Mouse (Mus musculus) liver, embryonic 15.5 days (tissue): ENCODE results near the gene Arhgef2. TPM values are rescaled to one million over a fixed set of nuclear protein-coding genes. Genes with fewer than 3 reads are reported as not detected.
A peak's percentile ranks its signal among the peaks of the same experiment; 100 is the strongest.

Experiments used
- ATAC-seq: fragments of 200-750 bp; cut with Nextera tagmentation; 2 replicates; pipeline ENCODE4 v1.8.0; 2017; ENCODE audit warnings: moderate number of reproducible peaks, mild to moderate bottlenecking, moderate library complexity; ENCODE audit not compliant: insufficient read depth
- H3K27ac ChIP-seq: fragments of 300-500 bp; sonication (generic); replicated peaks from 2 replicates; pipeline ENCODE4 v1.5.1; 2015; ENCODE audit warnings: mild to moderate bottlenecking, inconsistent platforms
- H3K27me3 ChIP-seq: fragments of 300-500 bp; sonication (generic); 2 replicates; pipeline ENCODE4 v1.6.1; 2015; ENCODE audit warnings: mild to moderate bottlenecking, inconsistent platforms
- H3K36me3 ChIP-seq: fragments of 300-500 bp; sonication (generic); replicated peaks from 2 replicates; pipeline ENCODE4 v1.6.1; 2015; ENCODE audit warnings: moderate library complexity, mild to moderate bottlenecking, inconsistent platforms
- H3K4me1 ChIP-seq: fragments of 300-500 bp; sonication (generic); replicated peaks from 2 replicates; pipeline ENCODE4 v1.6.1; 2015; ENCODE audit warnings: inconsistent platforms
- H3K4me2 ChIP-seq: fragments of 300-500 bp; sonication (generic); 2 replicates; pipeline ENCODE4 v1.6.1; 2015; ENCODE audit warnings: moderate library complexity, mild to moderate bottlenecking, inconsistent platforms
- H3K4me3 ChIP-seq: fragments of 300-500 bp; sonication (generic); replicated peaks from 2 replicates; pipeline ENCODE4 v1.5.1; 2015; ENCODE audit warnings: mild to moderate bottlenecking, inconsistent platforms
- H3K9ac ChIP-seq: fragments of 300-500 bp; sonication (generic); 2 replicates; pipeline ENCODE4 v1.6.1; 2015; ENCODE audit warnings: moderate library complexity, mild to moderate bottlenecking, inconsistent platforms
- H3K9me3 ChIP-seq: fragments of 300-500 bp; sonication (generic); replicated peaks from 2 replicates; pipeline ENCODE4 v1.6.1; 2016; ENCODE audit warnings: inconsistent platforms
- WGBS: fragments of 180-500 bp; shearing (Covaris S2); methylation state at CpG from one replicate; pipeline ENCODE4 v1.1.7; 2015; ENCODE audit warnings: mixed read lengths; ENCODE audit not compliant: insufficient replicate concordance; 5-methylcytosine and 5-hydroxymethylcytosine counted together
- polyA plus RNA-seq: library from polyadenylated mRNA; unstranded; fragments of >200 nt; fragmentation: Nextera tagmentation; extraction: Ambion mirVana; gene quantifications from 2 replicates; pipeline ENCODE4 v1.2.1, GENCODE M21; 2015

Arhgef2 gene
- polyA plus RNA-seq, 1 experiment from 2014 or later, result 14.4 TPM

GRCm38 (mm10) chr3:88609066-88609465 is 3.3 kb downstream of the Arhgef2 start:
- no peaks in the 10 kb centered on the region for H3K9me3 ChIP-seq
- no peak for ATAC-seq
- no peak overlapping the region for H3K27ac ChIP-seq
- no peak overlapping the region for H3K4me2 ChIP-seq
- peaks cover 21% of the 10 kb centered on the region for H3K4me1 ChIP-seq
- no peak overlapping the region for H3K4me3 ChIP-seq
- WGBS, result 60% methylated on average over 4 of the region's 4 CpGs
- no peak overlapping the region; the same call in 1 of the 2 replicates for H3K9ac ChIP-seq
- no peaks in the 10 kb centered on the region; the same call in 1 of the 2 replicates for H3K27me3 ChIP-seq
- H3K36me3 ChIP-seq, result no peaks in the 10 kb centered on the region

DNA sequence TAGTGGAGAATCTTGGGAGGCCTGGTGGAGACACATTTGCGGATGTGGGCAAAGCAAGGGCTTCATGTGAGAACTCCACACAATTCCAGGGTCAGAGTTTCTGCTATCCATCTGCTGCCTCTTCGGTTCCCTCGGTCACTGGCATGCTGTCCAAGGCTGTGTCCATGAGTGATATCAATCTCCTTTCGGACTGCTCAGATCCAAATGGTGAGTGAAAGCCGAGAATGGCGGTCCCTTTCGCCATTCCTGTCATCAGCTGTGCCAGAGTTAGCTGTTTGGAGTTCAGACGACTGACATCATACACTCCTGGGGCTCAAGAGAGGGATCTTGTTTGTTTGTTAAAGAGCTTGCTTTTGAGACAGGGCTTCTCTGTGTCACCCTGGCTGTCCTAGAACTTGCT is 8.7 kb downstream of the Arhgef2 start:
- Histone ChIP-seq H3K4me3 (no peak overlapping the region), H3K27me3 (no peaks in the 10 kb centered on the region; the same call in 1 of the 2 replicates), H3K27ac (no peak overlapping the region), H3K4me1 (peaks cover 33% of the 10 kb centered on the region), H3K36me3 (no peaks in the 10 kb centered on the region), H3K9me3 (no peaks in the 10 kb centered on the region), H3K4me2 (no peak overlapping the region), H3K9ac (no peak overlapping the region)
- WGBS, result 71% methylated on average over 8 of the region's 8 CpGs
- ATAC-seq, result no peak

- 58% methylated on average over 5 of the region's 5 CpGs for WGBS
- Histone ChIP-seq H3K4me3 (no peak overlapping the region), H3K9me3 (no peaks in the 10 kb centered on the region), H3K27ac (no peak overlapping the region), H3K27me3 (no peaks in the 10 kb centered on the region; the same call in 1 of the 2 replicates), H3K4me1 (peaks cover 40% of the 10 kb centered on the region), H3K4me2 (no peak overlapping the region), H3K9ac (no peak overlapping the region), H3K36me3 (no peaks in the 10 kb centered on the region)
- ATAC-seq, result no peak
These were observed 9.4 kb downstream of the Arhgef2 start for GRCm38 (mm10) chr3:88615117-88615516.

DNA sequence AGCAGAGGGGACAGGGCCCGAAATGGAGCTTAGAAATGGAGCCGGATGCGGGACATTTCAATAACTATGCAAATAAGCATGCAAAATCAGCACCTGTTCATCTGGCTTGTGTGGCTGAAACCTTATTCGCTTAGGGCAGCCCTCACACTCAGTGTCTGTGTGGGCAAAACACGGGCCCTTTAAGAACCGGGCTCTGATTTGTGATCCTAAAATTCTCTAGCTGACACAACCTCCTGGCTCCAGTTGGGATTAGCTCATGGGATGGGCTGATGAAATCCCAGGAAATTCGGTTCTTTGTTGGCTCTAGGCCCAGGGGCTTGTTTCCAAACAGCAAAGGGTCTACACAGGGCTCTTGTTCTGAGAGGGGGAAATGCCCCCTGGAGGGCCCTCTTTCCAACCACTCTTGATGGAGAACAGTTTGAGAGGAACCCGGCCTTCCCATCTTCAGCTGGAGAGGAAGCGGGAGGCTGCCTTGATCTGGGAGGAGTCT is 10.2 kb downstream of the Arhgef2 start:
- Histone ChIP-seq H3K9me3 (no peaks in the 10 kb centered on the region), H3K4me1 (peaks cover 48% of the 10 kb centered on the region), H3K36me3 (no peaks in the 10 kb centered on the region), H3K4me3 (no peak overlapping the region), H3K27ac (no peak overlapping the region), H3K4me2 (no peak overlapping the region), H3K27me3 (peaks cover 7% of the 10 kb centered on the region; the same call in 1 of the 2 replicates), H3K9ac (no peak overlapping the region)
- ATAC-seq, result no peak
- WGBS, result 59% methylated on average over 9 of the region's 9 CpGs

DNA sequence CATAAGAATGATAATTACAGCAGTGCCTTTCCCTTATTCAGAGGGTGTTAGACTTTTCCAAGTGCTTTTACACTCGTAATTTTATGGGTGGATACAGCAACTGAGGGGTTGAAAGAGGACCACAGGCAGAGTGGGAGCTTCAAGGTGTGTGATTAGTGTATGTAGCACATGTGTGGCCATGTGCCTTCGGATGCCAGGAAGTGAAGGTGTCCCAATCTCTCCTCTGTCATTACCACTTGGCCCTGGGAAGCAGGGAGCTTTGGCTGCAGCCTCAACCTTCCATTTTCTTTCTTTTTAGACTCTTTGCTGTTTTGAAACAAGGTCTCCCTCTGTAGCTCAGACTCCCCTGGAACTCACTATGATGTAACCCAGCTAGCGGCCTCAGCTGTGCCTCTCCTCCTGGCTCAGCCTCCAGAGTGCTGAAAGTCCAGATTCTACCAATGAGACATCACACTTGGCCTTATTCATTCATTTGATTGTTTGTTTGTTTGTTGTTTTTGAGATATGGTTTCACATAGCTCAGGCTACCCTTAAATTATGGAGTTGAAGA is 11.3 kb downstream of the Arhgef2 start:
- no peak overlapping the region for H3K27ac ChIP-seq
- H3K9me3 ChIP-seq, result no peaks in the 10 kb centered on the region
- H3K4me2 ChIP-seq, result no peak overlapping the region
- H3K9ac ChIP-seq, result no peak overlapping the region
- WGBS, result 60% methylated on average over 3 of the region's 3 CpGs
- H3K36me3 ChIP-seq, result no peaks in the 10 kb centered on the region
- H3K27me3 ChIP-seq, result peaks cover 8% of the 10 kb centered on the region; the same call in 1 of the 2 replicates
- H3K4me3 ChIP-seq, result no peak overlapping the region
- no peak for ATAC-seq
- H3K4me1 ChIP-seq, result peaks cover 59% of the 10 kb centered on the region

GRCm38 (mm10) chr3:88618074-88618871 is 12.5 kb downstream of the Arhgef2 start:
- Histone ChIP-seq H3K9ac (no peak overlapping the region), H3K9me3 (no peaks in the 10 kb centered on the region), H3K27ac (peak overlapping the region; percentile 19; the same call in 1 of the 2 replicates), H3K36me3 (no peaks in the 10 kb centered on the region), H3K4me2 (no peak overlapping the region), H3K4me3 (no peak overlapping the region), H3K4me1 (peaks cover 71% of the 10 kb centered on the region), H3K27me3 (0 out of 2 replicates have a peak, but pooled peaks cover 8% of the 10 kb centered on the region)
- WGBS, result 50% methylated on average over 8 of the region's 8 CpGs
- ATAC-seq, result peak; percentile 11; the same call in 1 of the 2 replicates

GRCm38 (mm10) chr3:88619113-88620097 is 13.6 kb downstream of the Arhgef2 start:
- H3K4me3 ChIP-seq, result no peak overlapping the region
- 32% methylated on average over 9 of the region's 9 CpGs for WGBS
- H3K27me3 ChIP-seq, result 0 out of 2 replicates have a peak, but pooled peaks cover 8% of the 10 kb centered on the region
- no peak overlapping the region; the same call in 1 of the 2 replicates for H3K4me2 ChIP-seq
- no peak overlapping the region for H3K27ac ChIP-seq
- peaks cover 82% of the 10 kb centered on the region for H3K4me1 ChIP-seq
- H3K9ac ChIP-seq, result no peak overlapping the region
- 0 out of 2 replicates have a peak, but pooled peaks cover 3% of the 10 kb centered on the region for H3K36me3 ChIP-seq
- no peak for ATAC-seq
- H3K9me3 ChIP-seq, result no peaks in the 10 kb centered on the region

DNA sequence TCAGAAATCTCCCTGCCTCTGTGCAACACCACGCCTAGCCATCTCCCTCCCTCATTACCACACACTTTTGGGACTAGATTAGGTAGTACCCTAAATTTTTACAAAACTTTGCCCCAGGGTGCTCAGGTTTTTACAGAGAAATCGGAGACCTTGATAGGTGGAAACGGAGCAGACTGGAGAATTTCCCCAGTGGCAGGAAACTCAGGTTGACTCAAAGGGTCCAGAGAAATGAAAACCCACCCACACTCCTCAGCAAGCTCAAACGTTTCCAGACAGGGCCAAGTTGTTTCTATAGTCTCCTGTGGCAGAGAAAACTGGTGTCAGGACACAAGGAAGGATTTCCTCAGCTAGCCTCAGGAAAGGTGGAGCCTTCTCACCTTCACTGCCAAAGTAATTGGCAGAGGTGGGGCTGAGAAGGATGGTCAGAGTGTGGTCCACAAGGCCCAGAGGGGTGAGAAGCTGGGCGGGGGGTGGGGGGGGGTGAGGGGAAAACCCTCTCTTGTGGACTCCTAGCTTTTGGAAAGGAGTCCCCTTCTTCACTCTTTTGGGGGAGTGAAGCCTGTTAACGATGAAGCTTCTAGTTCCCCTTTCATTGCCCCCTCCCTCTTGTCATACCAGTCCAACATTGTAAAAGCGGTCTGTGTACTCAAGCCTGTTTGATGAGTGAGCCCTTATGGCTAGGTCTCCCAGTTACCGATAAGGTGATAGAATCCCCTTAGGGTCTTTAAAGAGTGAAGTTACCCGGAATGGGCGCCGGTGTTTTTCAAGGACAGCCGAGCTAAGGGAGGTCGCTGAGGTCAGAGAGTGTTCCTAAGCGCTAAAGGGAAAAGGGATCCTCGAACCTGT is 14.6 kb downstream of the Arhgef2 start:
- Histone ChIP-seq H3K9me3 (no peaks in the 10 kb centered on the region), H3K27ac (peak overlapping the region; percentile 80; the same call in 1 of the 2 replicates), H3K36me3 (0 out of 2 replicates have a peak, but pooled peaks cover 3% of the 10 kb centered on the region), H3K4me3 (peak overlapping the region; percentile 73), H3K4me2 (peak overlapping the region; percentile 99), H3K9ac (peak overlapping the region; percentile 70), H3K27me3 (0 out of 2 replicates have a peak, but pooled peaks cover 8% of the 10 kb centered on the region), H3K4me1 (peaks cover 91% of the 10 kb centered on the region)
- 10% methylated on average over 15 of the region's 15 CpGs for WGBS
- ATAC-seq, result no peak

DNA sequence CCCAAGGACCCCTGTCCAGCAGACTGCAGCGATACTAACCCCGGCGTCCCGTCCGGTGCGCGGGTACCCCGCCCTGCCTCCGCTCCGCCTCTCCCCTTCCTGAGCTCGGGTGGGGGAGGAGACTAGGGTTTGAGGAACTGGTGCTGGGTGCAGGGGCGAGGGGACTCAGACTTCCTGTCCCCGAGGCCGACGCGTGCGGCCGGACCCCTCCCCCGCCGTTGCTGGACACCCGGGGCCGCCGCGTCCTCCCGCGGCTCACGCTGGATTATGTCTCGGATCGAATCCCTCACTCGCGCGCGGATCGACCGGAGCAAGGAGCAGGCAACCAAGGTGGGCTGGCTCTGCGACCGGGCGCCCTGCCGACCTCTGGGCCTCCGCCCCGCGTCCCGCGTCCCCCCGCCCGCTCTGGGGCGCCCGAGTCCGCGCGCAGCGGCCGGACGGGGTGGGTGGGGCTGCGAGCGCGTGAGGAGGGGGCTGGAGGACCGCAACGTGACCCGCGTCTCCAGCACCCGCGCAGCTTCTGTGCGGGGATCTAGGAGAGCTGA is 15.3 kb downstream of the Arhgef2 start:
- WGBS, result 0% methylated on average over 49 of the region's 64 CpGs
- peak overlapping the region; percentile 99 for H3K4me2 ChIP-seq
- H3K27ac ChIP-seq, result peak overlapping the region; percentile 80
- H3K36me3 ChIP-seq, result 0 out of 2 replicates have a peak, but pooled peaks cover 3% of the 10 kb centered on the region
- H3K4me3 ChIP-seq, result peak overlapping the region; percentile 73
- 0 out of 2 replicates have a peak, but pooled peaks cover 8% of the 10 kb centered on the region for H3K27me3 ChIP-seq
- peak overlapping the region; percentile 70 for H3K9ac ChIP-seq
- H3K9me3 ChIP-seq, result no peaks in the 10 kb centered on the region
- H3K4me1 ChIP-seq, result peaks cover 95% of the 10 kb centered on the region
- peak; percentile 64 for ATAC-seq
